Mouse (Mus musculus) erythroblast, embryonic 14.5 days (primary cell): ENCODE results near the gene Il4i1.

ENCODE experiments used
- GATA1 ChIP-seq: IDR thresholded peaks from 2 replicates; pipeline ENCODE4 v1.6.1; 2012; ENCODE audit warnings: low read length, inconsistent platforms, mixed read lengths
- TAL1 ChIP-seq: IDR thresholded peaks from 3 replicates; pipeline ENCODE4 v1.6.1; 2012; ENCODE audit warnings: low read length, inconsistent platforms, mixed read lengths

GRCm38 (mm10) chr7:44851625-44852234, 35.5 kb downstream of the Il4i1 start:
- TF ChIP-seq TAL1 (no peak), GATA1 (no peak)
